Mouse (Mus musculus): ENCODE measurements around the gene Tmem37. TPM values are rescaled to one million over a fixed set of nuclear protein-coding genes. Genes with fewer than 3 reads are reported as not detected.

The Tmem37 gene
- total RNA-seq, 2 experiments from 2014 or later, result 0.94 to 1.1 TPM

DNA sequence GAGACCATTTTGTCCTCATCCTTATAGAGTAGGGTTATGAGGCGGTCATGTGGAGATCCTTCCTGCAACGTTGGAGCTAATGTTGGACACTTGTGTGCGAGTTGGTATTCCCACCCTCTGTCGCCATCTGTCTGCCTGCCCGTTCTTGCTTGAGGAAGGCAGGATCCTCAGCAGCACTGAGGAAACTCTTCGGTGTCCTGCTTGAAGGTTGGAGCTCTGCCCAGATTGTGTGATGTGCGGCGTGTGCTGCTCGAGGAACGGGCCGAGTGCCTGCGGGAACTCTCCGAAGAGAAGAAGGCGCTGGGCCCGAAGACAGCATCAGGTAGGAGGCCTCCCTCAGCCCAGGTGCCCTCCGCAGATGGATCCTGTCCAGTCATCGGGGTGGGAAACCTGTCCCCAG, 51.9 kb downstream of the Tmem37 start:
- no peak for DNase-seq (ENCODE audit: extremely low spot score in 1 of 2, low spot score in 1 of 2)

DNA sequence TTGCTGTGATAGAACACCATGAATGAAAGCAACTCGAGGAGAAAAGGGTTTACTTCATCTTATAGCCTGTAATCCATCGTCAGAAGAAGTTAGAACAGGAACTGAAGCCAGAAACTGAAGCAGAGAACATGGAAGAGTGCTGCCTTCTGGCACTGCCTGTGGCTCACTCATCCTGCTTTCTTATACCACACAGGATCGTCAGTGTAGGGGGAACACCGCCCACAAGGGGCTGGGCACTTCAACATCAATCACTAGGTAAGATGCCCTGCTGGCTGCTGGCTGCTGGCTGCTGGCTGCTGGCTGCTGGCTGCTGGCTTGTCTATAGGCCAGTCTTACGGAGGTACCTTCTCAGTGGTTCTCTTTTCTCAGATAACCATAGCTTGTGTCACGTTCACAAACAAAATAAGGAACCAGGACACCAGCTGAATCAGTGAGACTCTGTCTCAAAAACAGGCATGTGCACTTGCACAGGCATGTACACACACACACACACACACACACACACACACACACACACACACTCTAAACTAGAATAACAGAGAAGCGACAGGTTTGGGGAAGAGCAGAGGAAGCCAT, 53.5 kb downstream of the Tmem37 start:
- no peak for DNase-seq (ENCODE audit: extremely low spot score in 1 of 2, low spot score in 1 of 2)

DNA sequence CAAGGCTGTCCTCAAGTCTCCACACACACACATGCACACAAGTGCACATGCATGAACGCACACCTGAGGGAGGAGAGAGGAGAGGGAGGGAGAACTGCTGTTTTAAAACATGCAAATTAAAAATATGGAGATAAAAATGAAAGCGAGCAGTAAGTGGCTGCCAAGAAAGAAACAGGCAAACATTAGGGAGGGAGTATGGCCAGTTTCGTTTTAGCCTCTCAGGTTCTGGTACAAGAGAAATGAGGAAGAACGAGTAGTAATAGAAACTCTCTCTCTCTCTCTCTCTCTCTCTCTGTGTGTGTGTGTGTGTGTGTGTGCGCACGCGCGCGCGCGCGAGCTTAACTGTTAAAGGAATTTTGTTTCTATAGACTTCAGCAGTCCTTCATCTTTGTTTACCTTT, 54.4 kb downstream of the Tmem37 start:
- no peak for DNase-seq (ENCODE audit: extremely low spot score in 1 of 2, low spot score in 1 of 2)

DNA sequence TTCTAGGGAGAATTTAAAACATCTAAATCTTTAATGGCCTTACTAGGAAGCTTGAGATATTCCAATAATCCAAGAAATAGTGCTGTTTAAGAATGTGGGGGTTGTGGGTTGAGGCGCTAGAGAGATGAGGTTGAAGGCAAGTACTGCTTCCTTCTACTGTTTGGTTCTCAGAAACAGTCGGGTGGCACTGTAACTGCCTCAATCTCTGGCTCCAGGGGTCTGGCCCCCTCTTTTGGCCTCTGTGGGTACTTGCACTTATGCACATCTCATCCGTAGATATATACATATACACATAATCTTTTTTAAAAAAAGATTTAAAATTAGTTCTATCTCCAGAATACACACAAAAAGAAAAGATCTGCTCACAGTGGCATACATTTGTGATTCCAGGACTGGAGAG, 55.0 kb downstream of the Tmem37 start:
- no peak for DNase-seq (ENCODE audit: extremely low spot score in 1 of 2, low spot score in 1 of 2)

Other genes with a start within 250 kb of the Tmem37 start
- 10 to 100 TPM; 60.7 to 63.4 TPM for gene Ptpn4, start 236.5 kb downstream of the Tmem37 start, total RNA-seq (2021)
- 1 to 10 TPM; 6.2 to 6.6 TPM for gene Tmem177, start 160.9 kb downstream of the Tmem37 start, total RNA-seq (2021)
- under 1 TPM; 0.15 to 0.42 TPM for gene Cfap221, start 76.8 kb downstream of the Tmem37 start, total RNA-seq (2021)
- 1 to 10 TPM; 1.0 to 1.7 TPM for gene Sctr, start 67.2 kb downstream of the Tmem37 start, total RNA-seq (2021)
- gene Dbi, start 47.0 kb upstream of the Tmem37 start, total RNA-seq (2021), result 100 to 1,000 TPM; 387 to 439 TPM
- gene 3110009E18Rik, start 47.1 kb upstream of the Tmem37 start, total RNA-seq (2021), result 10 to 100 TPM in 1 of 2 experiments, 1 to 10 TPM in 1; 9.2 to 10.1 TPM
- 1 to 10 TPM; 6.9 to 7.0 TPM for gene Steap3, start 198.6 kb upstream of the Tmem37 start, total RNA-seq (2021)